27 mouse cellular contexts compared by ENCODE assay signal in the genomic region with DNA sequence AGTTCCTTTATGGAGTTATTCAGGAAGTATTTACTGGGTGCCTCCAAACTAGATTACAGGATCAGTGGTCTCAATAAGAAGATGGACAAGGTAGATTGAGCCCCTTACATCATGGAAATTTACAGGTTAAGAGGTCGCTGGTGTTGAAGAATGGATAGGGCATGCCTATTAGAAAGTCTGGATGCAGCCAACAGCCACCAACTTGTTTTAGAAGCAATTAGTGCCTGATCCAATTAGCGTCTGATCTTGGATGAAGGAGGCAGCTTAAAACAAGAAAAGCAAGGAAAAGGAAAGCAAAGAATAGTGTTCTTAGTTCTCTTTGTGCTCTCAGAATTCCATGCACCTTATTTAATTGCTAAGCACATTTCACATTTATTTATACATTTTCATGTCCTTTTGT.
"Had no signal": no experiment of that assay in that cellular context is flagged by ENCODE, and none has a peak within 500 bp of the region (broad histone marks: within the 10 kb centered on the region; RNA-seq: fewer than 3 reads in every experiment).

No protein-coding gene starts in this region.

- H3K4me2 ChIP-seq: heart, embryonic 11.5 days; heart, embryonic 13.5 days; heart, embryonic 15.5 days; hindbrain, embryonic 13.5 days; hindbrain, embryonic 15.5 days; kidney, embryonic 15.5 days; limb, embryonic 12.5 days; liver, embryonic 11.5 days; liver, embryonic 13.5 days had no signal

- H3K27me3 ChIP-seq: heart, embryonic 13.5 days; heart, embryonic 15.5 days; hindbrain, embryonic 13.5 days; hindbrain, embryonic 15.5 days; kidney, embryonic 15.5 days; limb, embryonic 12.5 days; liver, embryonic 13.5 days had no signal

- H3K9me3 ChIP-seq: heart, embryonic 13.5 days; heart, embryonic 15.5 days; hindbrain, embryonic 13.5 days; hindbrain, embryonic 15.5 days; kidney, embryonic 15.5 days; limb, embryonic 10.5 days; limb, embryonic 12.5 days; liver, embryonic 13.5 days had no signal

- H3K27ac ChIP-seq: heart, adult 2 months; heart, embryonic 13.5 days; heart, embryonic 15.5 days; hindbrain, embryonic 13.5 days; hindbrain, embryonic 15.5 days; hindbrain, postnatal 0 days; kidney, embryonic 15.5 days; kidney, postnatal 0 days; layer of hippocampus, adult 2 months; left cerebral cortex, adult 2 months; limb, embryonic 10.5 days; limb, embryonic 12.5 days; liver, embryonic 13.5 days had no signal

- H3K9ac ChIP-seq: heart, embryonic 13.5 days; heart, embryonic 15.5 days; hindbrain, embryonic 13.5 days; hindbrain, embryonic 15.5 days; kidney, embryonic 15.5 days; limb, embryonic 12.5 days; liver, embryonic 13.5 days had no signal

- ATAC-seq: hindbrain, postnatal 0 days; intestine, embryonic 16.5 days had no signal

- H3K4me3 ChIP-seq: heart, adult 2 months; heart, embryonic 13.5 days; heart, embryonic 15.5 days; hindbrain, embryonic 13.5 days; hindbrain, embryonic 15.5 days; kidney, embryonic 15.5 days; layer of hippocampus, adult 2 months; left cerebral cortex, adult 2 months; limb, embryonic 10.5 days; limb, embryonic 12.5 days; liver, embryonic 13.5 days had no signal

- H3K36me3 ChIP-seq: heart, embryonic 13.5 days; heart, embryonic 15.5 days; hindbrain, embryonic 13.5 days; hindbrain, embryonic 15.5 days; kidney, embryonic 15.5 days; limb, embryonic 10.5 days; limb, embryonic 12.5 days; liver, embryonic 13.5 days had no signal

- H3K4me1 ChIP-seq: hindbrain, embryonic 13.5 days; hindbrain, embryonic 15.5 days; liver, embryonic 13.5 days had no signal

- DNase-seq: gastrocnemius, postnatal 14 days; gastrocnemius, postnatal 36 days; heart, adult 11 months; heart, adult 2 months; heart, postnatal 14 days; heart, postnatal 36 days; kidney, adult 11 months; kidney, adult 2 months; kidney, adult 9 months; kidney, postnatal 25 days; kidney, postnatal 4 days; liver; liver, embryonic 13.5 days had no signal
